Mouse (Mus musculus): ENCODE results near the gene Evl.
A peak's percentile ranks its signal among the peaks of the same experiment; 100 is the strongest.
"Not testable (repeated sequence)": the region's sequence is repeated elsewhere in the genome, so short reads cannot be mapped to it uniquely, and the experiment has no call there.

Evl gene

GRCm38 (mm10) chr12:108554120-108554841 is at the start of gene Evl:
TSS of gene Evl (plus strand) at chr12:108554720.
- peak; percentile 98 for DNase-seq (ENCODE audit: low spot score)

GRCm38 (mm10) chr12:108505846-108506245 is 48.7 kb upstream of the Evl start:
- no peak for DNase-seq (ENCODE audit: low spot score)

- DNase-seq (ENCODE audit: low spot score), result not testable (repeated sequence)
Measured at GRCm38 (mm10) chr12:108507046-108507445, 47.5 kb upstream of the Evl start.

- no peak for DNase-seq (ENCODE audit: low spot score)
Measured at GRCm38 (mm10) chr12:108510571-108510970, 43.9 kb upstream of the Evl start.

GRCm38 (mm10) chr12:108511009-108511408 is 43.5 kb upstream of the Evl start:
- DNase-seq (ENCODE audit: low spot score), result no peak

GRCm38 (mm10) chr12:108515464-108515863 is 39.1 kb upstream of the Evl start:
- DNase-seq (ENCODE audit: low spot score), result no peak

- DNase-seq (ENCODE audit: low spot score), result no peak
Measured at GRCm38 (mm10) chr12:108519374-108519773, 35.1 kb upstream of the Evl start.

GRCm38 (mm10) chr12:108529214-108529613 is 25.3 kb upstream of the Evl start:
- DNase-seq (ENCODE audit: low spot score), result peak; percentile 65

- DNase-seq (ENCODE audit: low spot score), result no peak
Measured at GRCm38 (mm10) chr12:108534484-108534883, 20.0 kb upstream of the Evl start.

GRCm38 (mm10) chr12:108536461-108536860 is 18.1 kb upstream of the Evl start:
- no peak for DNase-seq (ENCODE audit: low spot score)

GRCm38 (mm10) chr12:108541088-108541487 is 13.4 kb upstream of the Evl start:
- peak; percentile 65 for DNase-seq (ENCODE audit: low spot score)

- peak; percentile 42 for DNase-seq (ENCODE audit: low spot score)
Measured at GRCm38 (mm10) chr12:108546508-108547153, 7.9 kb upstream of the Evl start.

GRCm38 (mm10) chr12:108547251-108547875 is 7.2 kb upstream of the Evl start:
- peak; percentile 39 for DNase-seq (ENCODE audit: low spot score)

GRCm38 (mm10) chr12:108551731-108552130 is 2.8 kb upstream of the Evl start:
- no peak for DNase-seq (ENCODE audit: low spot score)

- DNase-seq (ENCODE audit: low spot score), result no peak
Measured at GRCm38 (mm10) chr12:108553079-108553478, 1.4 kb upstream of the Evl start.

- DNase-seq (ENCODE audit: low spot score), result peak; percentile 70
Measured at GRCm38 (mm10) chr12:108554861-108555556, 489 bp downstream of the Evl start.

- no peak for DNase-seq (ENCODE audit: low spot score)
Measured at GRCm38 (mm10) chr12:108558194-108558593, 3.7 kb downstream of the Evl start.

- DNase-seq (ENCODE audit: low spot score), result no peak
Measured at GRCm38 (mm10) chr12:108563238-108563637, 8.7 kb downstream of the Evl start.

- DNase-seq (ENCODE audit: low spot score), result no peak
Measured at GRCm38 (mm10) chr12:108564910-108565506, 10.5 kb downstream of the Evl start.

- no peak for DNase-seq (ENCODE audit: low spot score)
Measured at GRCm38 (mm10) chr12:108579156-108579871, 24.8 kb downstream of the Evl start.

GRCm38 (mm10) chr12:108583775-108584174 is 29.3 kb downstream of the Evl start:
- no peak for DNase-seq (ENCODE audit: low spot score)

Measured in testis, postnatal 10 days (tissue).